Mouse (Mus musculus) erythroblast, embryonic 14.5 days (primary cell): ENCODE measurements at regions not wholly inside any gene's neighbourhood (a gene's known extent, or its start where the extent isn't known, plus 50 kb on each side); places are given as distances from the start of the nearest gene placed in this dataset.

Experiments used
- GATA1 ChIP-seq: IDR thresholded peaks from 2 replicates; pipeline ENCODE4 v1.6.1; 2012; ENCODE audit warnings: low read length, inconsistent platforms, mixed read lengths
- TAL1 ChIP-seq: IDR thresholded peaks from 3 replicates; pipeline ENCODE4 v1.6.1; 2012; ENCODE audit warnings: low read length, inconsistent platforms, mixed read lengths

- TF ChIP-seq GATA1 (no peak), TAL1 (no peak)
Observed at GRCm38 (mm10) chr11:37806761-37807160, 571.0 kb upstream of the Tenm2 start.
